Comparison of ENCODE assay signal across 17 mouse cellular contexts in the genomic region with DNA sequence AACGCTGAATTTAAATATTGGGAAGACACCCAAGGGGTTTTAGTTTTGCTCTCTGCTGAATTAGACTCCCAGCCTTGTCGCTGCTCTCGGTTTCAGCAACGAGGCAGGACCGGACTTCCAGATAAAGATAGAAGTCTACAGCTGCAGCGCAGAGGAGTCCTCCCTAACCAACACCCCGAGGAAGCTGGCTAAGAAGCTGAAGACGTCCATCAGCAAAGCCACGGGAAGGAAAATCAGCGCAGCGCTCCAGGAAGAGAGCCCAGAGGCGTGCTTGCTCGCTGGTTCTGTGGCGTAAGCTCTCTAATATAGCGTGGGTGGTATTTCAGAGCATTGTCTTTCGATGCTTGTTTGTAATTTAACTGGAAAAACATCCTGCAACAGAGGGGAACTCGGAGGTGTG. TPM values are rescaled to one million over a fixed set of nuclear protein-coding genes. Genes with fewer than 3 reads are reported as not detected.
DNase-seq lines count a peak whose midpoint lies in the region; ATAC-seq and TF ChIP-seq lines count a peak whose summit lies in the region.
"Had no signal": no experiment of that assay in that cellular context is flagged by ENCODE, and none has a peak within 500 bp of the region (broad histone marks: within the 10 kb centered on the region; RNA-seq: fewer than 3 reads in every experiment).

No protein-coding gene starts in this region.

- H3K36me3 ChIP-seq in lung, postnatal 0 days (ENCODE audit: insufficient read depth, low read length), result no peaks in the 10 kb centered on the region
- H3K36me3 ChIP-seq: liver, embryonic 12.5 days had no signal

- H3K27ac ChIP-seq in lung, postnatal 0 days (ENCODE audit: low read length), result no peak overlapping the region
- H3K27ac ChIP-seq: forebrain, embryonic 13.5 days; hindbrain, embryonic 10.5 days; liver, embryonic 12.5 days had no signal

- no peak for ATAC-seq in lung, postnatal 0 days
- ATAC-seq: forebrain, embryonic 13.5 days; liver, embryonic 12.5 days; midbrain, embryonic 16.5 days had no signal

- DNase-seq in gastrocnemius, postnatal 25 days, result peak; percentile 23
- no peak for DNase-seq in gastrocnemius, postnatal 4 days (ENCODE audit: low spot score in 2 of 2)
- peak; percentile 53 for DNase-seq in lung, postnatal 10 days
- no peak for DNase-seq in lung, postnatal 0 days (ENCODE audit: low spot score)
- peak; percentile 55 to 59 for DNase-seq in heart, postnatal 10 days
- DNase-seq in thymus, postnatal 36 days, result no peak
- DNase-seq in cerebellum, postnatal 4 days (ENCODE audit: low spot score in 2 of 2), result no peak
- DNase-seq: adrenal gland, postnatal 10 days; B cell, adult 2 months; cerebellum, adult 8-10 months; kidney, adult 18-20 months; kidney, postnatal 14 days; thymus, postnatal 25 days had no signal

- H3K4me1 ChIP-seq in lung, postnatal 0 days (ENCODE audit: insufficient read depth, low read depth, low read length), result no peaks in the 10 kb centered on the region
- H3K4me1 ChIP-seq: forebrain, embryonic 13.5 days; liver, embryonic 12.5 days had no signal

- H3K9me3 ChIP-seq in lung, postnatal 0 days (ENCODE audit: low read length), result no peaks in the 10 kb centered on the region
- H3K9me3 ChIP-seq: forebrain, embryonic 13.5 days; hindbrain, embryonic 10.5 days; liver, embryonic 12.5 days had no signal

- no peak overlapping the region for H3K4me2 ChIP-seq in lung, postnatal 0 days (replicated peaks; ENCODE audit: low read depth, low read length)
- H3K4me2 ChIP-seq: forebrain, embryonic 13.5 days; liver, embryonic 12.5 days had no signal

- H3K9ac ChIP-seq in lung, postnatal 0 days (replicated peaks; ENCODE audit: low read depth), result no peak overlapping the region
- H3K9ac ChIP-seq: forebrain, embryonic 13.5 days; liver, embryonic 12.5 days had no signal

- 70% methylated on average over 17 of the region's 17 CpGs for WGBS in lung, postnatal 0 days

- no peaks in the 10 kb centered on the region for H3K27me3 ChIP-seq in lung, postnatal 0 days (replicated peaks; ENCODE audit: insufficient read depth, low read length)
- H3K27me3 ChIP-seq: forebrain, embryonic 13.5 days; liver, embryonic 12.5 days had no signal

- TF ChIP-seq CTCF in lung, postnatal 0 days (IDR thresholded peaks at IDR 0.05), result no peak

- no peak overlapping the region for H3K4me3 ChIP-seq in lung, postnatal 0 days (ENCODE audit: low read depth, low read length)
- H3K4me3 ChIP-seq: forebrain, embryonic 13.5 days; hindbrain, embryonic 10.5 days; liver, embryonic 12.5 days had no signal

- intact Hi-C loops in heart, postnatal 10 days (cut with DNase I), result loop anchor here (5.0 kb wide), 1 partner anchor 77 kb away; no protein-coding TSS in a partner anchor

- TF ChIP-seq EP300 in lung, postnatal 0 days (IDR thresholded peaks at IDR 0.05), result no peak

RNA-seq across cellular contexts. Expression of a gene that starts 26.0 kb away (rescaled TPM):
- total RNA-seq in gastrocnemius, postnatal 25 days (2021), result under 1 TPM; 0.29 to 0.36 TPM
- 1 to 10 TPM; 3.1 to 3.5 TPM for total RNA-seq in gastrocnemius, postnatal 4 days (2021)
- 171 and 207 TPM in 2 replicates for polyA plus RNA-seq in lung, postnatal 0 days (2015; fragmentation: Nextera tagmentation; extraction: Ambion mirVana)
- total RNA-seq in heart, postnatal 10 days (2021), result 1 to 10 TPM; 1.7 to 1.8 TPM

Comparison
In these comparisons a context has a peak if more than half of its experiments do, and no peak if none do; other contexts are left out.
1. DNase-seq: peak in gastrocnemius, postnatal 25 days (single experiment), lung, postnatal 10 days (single experiment) and heart, postnatal 10 days (2 of 2); none in gastrocnemius, postnatal 4 days (0 of 2), lung, postnatal 0 days (single experiment), thymus, postnatal 36 days (0 of 2) and cerebellum, postnatal 4 days (0 of 2).